Mouse (Mus musculus): ENCODE results near the gene Rtp4.

Gene Rtp4

GRCm38 (mm10) chr16:23503351-23503750 lies 16.7 kb upstream of the Rtp4 start:
- no peak for TF ChIP-seq CTCF (conservative IDR thresholded peaks at IDR 0.05; ENCODE audit: low read length)
- no peak for TF ChIP-seq POU5F1 (IDR thresholded peaks at IDR 0.05; ENCODE audit: borderline replicate concordance, low read length)
- no peak for TF ChIP-seq NANOG (IDR thresholded peaks at IDR 0.05; ENCODE audit: borderline replicate concordance, low read length)
- Histone ChIP-seq H3K9me3 (ENCODE audit: low read length) (no peaks in the 10 kb centered on the region), H3K4me3 (replicated peaks; ENCODE audit: low read length) (no peak overlapping the region), H3K36me3 (ENCODE audit: insufficient read depth, low read length) (no peaks in the 10 kb centered on the region), H3K27me3 (ENCODE audit: insufficient read depth, low read length) (0 out of 2 replicates have a peak, but pooled peaks cover 4% of the 10 kb centered on the region), H3K4me1 (replicated peaks; ENCODE audit: low read depth, low read length) (peaks cover 42% of the 10 kb centered on the region)

GRCm38 (mm10) chr16:23504320-23504744 lies 15.8 kb upstream of the Rtp4 start:
- 0 out of 2 replicates have a peak, but pooled peaks cover 4% of the 10 kb centered on the region for H3K27me3 ChIP-seq (ENCODE audit: insufficient read depth, low read length)
- H3K9me3 ChIP-seq (ENCODE audit: low read length), result no peaks in the 10 kb centered on the region
- peaks cover 42% of the 10 kb centered on the region for H3K4me1 ChIP-seq (replicated peaks; ENCODE audit: low read depth, low read length)
- no peak overlapping the region for H3K4me3 ChIP-seq (replicated peaks; ENCODE audit: low read length)
- no peaks in the 10 kb centered on the region for H3K36me3 ChIP-seq (ENCODE audit: insufficient read depth, low read length)
- TF ChIP-seq CTCF (conservative IDR thresholded peaks at IDR 0.05; ENCODE audit: low read length) (no peak), NANOG (IDR thresholded peaks at IDR 0.05; ENCODE audit: borderline replicate concordance, low read length) (0 out of 2 replicates have a peak, but pooled peaks have one; percentile 13), POU5F1 (IDR thresholded peaks at IDR 0.05; ENCODE audit: borderline replicate concordance, low read length) (peak; percentile 82; the same call in 1 of the 2 replicates)

GRCm38 (mm10) chr16:23505904-23506687 lies 14.0 kb upstream of the Rtp4 start:
- peaks cover 4% of the 10 kb centered on the region; the same call in 1 of the 2 replicates for H3K9me3 ChIP-seq (ENCODE audit: low read length)
- no peaks in the 10 kb centered on the region for H3K36me3 ChIP-seq (ENCODE audit: insufficient read depth, low read length)
- no peak overlapping the region for H3K4me3 ChIP-seq (replicated peaks; ENCODE audit: low read length)
- TF ChIP-seq CTCF (conservative IDR thresholded peaks at IDR 0.05; ENCODE audit: low read length) (no peak), POU5F1 (IDR thresholded peaks at IDR 0.05; ENCODE audit: borderline replicate concordance, low read length) (no peak), NANOG (IDR thresholded peaks at IDR 0.05; ENCODE audit: borderline replicate concordance, low read length) (no peak)
- H3K4me1 ChIP-seq (replicated peaks; ENCODE audit: low read depth, low read length), result peaks cover 42% of the 10 kb centered on the region
- 0 out of 2 replicates have a peak, but pooled peaks cover 4% of the 10 kb centered on the region for H3K27me3 ChIP-seq (ENCODE audit: insufficient read depth, low read length)

- Histone ChIP-seq H3K9me3 (ENCODE audit: low read length) (peaks cover 7% of the 10 kb centered on the region; the same call in 1 of the 2 replicates), H3K27me3 (ENCODE audit: insufficient read depth, low read length) (0 out of 2 replicates have a peak, but pooled peaks cover 5% of the 10 kb centered on the region), H3K36me3 (ENCODE audit: insufficient read depth, low read length) (no peaks in the 10 kb centered on the region), H3K4me3 (replicated peaks; ENCODE audit: low read length) (no peak overlapping the region), H3K4me1 (replicated peaks; ENCODE audit: low read depth, low read length) (peaks cover 8% of the 10 kb centered on the region)
- TF ChIP-seq CTCF (conservative IDR thresholded peaks at IDR 0.05; ENCODE audit: low read length), result no peak
- no peak for TF ChIP-seq POU5F1 (IDR thresholded peaks at IDR 0.05; ENCODE audit: borderline replicate concordance, low read length)
- TF ChIP-seq NANOG (IDR thresholded peaks at IDR 0.05; ENCODE audit: borderline replicate concordance, low read length), result no peak
Observed at GRCm38 (mm10) chr16:23511166-23511935, 8.7 kb upstream of the Rtp4 start.

GRCm38 (mm10) chr16:23513401-23513800 lies 6.7 kb upstream of the Rtp4 start:
- no peaks in the 10 kb centered on the region for H3K36me3 ChIP-seq (ENCODE audit: insufficient read depth, low read length)
- no peak overlapping the region for H3K4me3 ChIP-seq (replicated peaks; ENCODE audit: low read length)
- TF ChIP-seq CTCF (conservative IDR thresholded peaks at IDR 0.05; ENCODE audit: low read length), result no peak
- TF ChIP-seq POU5F1 (IDR thresholded peaks at IDR 0.05; ENCODE audit: borderline replicate concordance, low read length), result no peak
- no peak for TF ChIP-seq NANOG (IDR thresholded peaks at IDR 0.05; ENCODE audit: borderline replicate concordance, low read length)
- H3K4me1 ChIP-seq (replicated peaks; ENCODE audit: low read depth, low read length), result no peaks in the 10 kb centered on the region
- H3K27me3 ChIP-seq (ENCODE audit: insufficient read depth, low read length), result peaks cover 14% of the 10 kb centered on the region; the same call in 1 of the 2 replicates
- H3K9me3 ChIP-seq (ENCODE audit: low read length), result peaks cover 7% of the 10 kb centered on the region; the same call in 1 of the 2 replicates

GRCm38 (mm10) chr16:23515766-23516165 lies 4.3 kb upstream of the Rtp4 start:
- Histone ChIP-seq H3K9me3 (ENCODE audit: low read length) (peaks cover 6% of the 10 kb centered on the region; the same call in 1 of the 2 replicates), H3K27me3 (ENCODE audit: insufficient read depth, low read length) (peaks cover 28% of the 10 kb centered on the region), H3K36me3 (ENCODE audit: insufficient read depth, low read length) (no peaks in the 10 kb centered on the region), H3K4me1 (replicated peaks; ENCODE audit: low read depth, low read length) (peaks cover 12% of the 10 kb centered on the region), H3K4me3 (replicated peaks; ENCODE audit: low read length) (no peak overlapping the region)
- TF ChIP-seq POU5F1 (IDR thresholded peaks at IDR 0.05; ENCODE audit: borderline replicate concordance, low read length) (no peak), NANOG (IDR thresholded peaks at IDR 0.05; ENCODE audit: borderline replicate concordance, low read length) (no peak), CTCF (conservative IDR thresholded peaks at IDR 0.05; ENCODE audit: low read length) (no peak)

- Histone ChIP-seq H3K36me3 (ENCODE audit: insufficient read depth, low read length) (no peaks in the 10 kb centered on the region), H3K4me1 (replicated peaks; ENCODE audit: low read depth, low read length) (peaks cover 15% of the 10 kb centered on the region), H3K27me3 (ENCODE audit: insufficient read depth, low read length) (peaks cover 34% of the 10 kb centered on the region), H3K4me3 (replicated peaks; ENCODE audit: low read length) (no peak overlapping the region), H3K9me3 (ENCODE audit: low read length) (no peaks in the 10 kb centered on the region)
- TF ChIP-seq CTCF (conservative IDR thresholded peaks at IDR 0.05; ENCODE audit: low read length) (no peak), NANOG (IDR thresholded peaks at IDR 0.05; ENCODE audit: borderline replicate concordance, low read length) (no peak), POU5F1 (IDR thresholded peaks at IDR 0.05; ENCODE audit: borderline replicate concordance, low read length) (no peak)
Observed at GRCm38 (mm10) chr16:23516606-23517005, 3.5 kb upstream of the Rtp4 start.

GRCm38 (mm10) chr16:23517230-23517629 lies 2.9 kb upstream of the Rtp4 start:
- no peak for TF ChIP-seq POU5F1 (IDR thresholded peaks at IDR 0.05; ENCODE audit: borderline replicate concordance, low read length)
- TF ChIP-seq CTCF (conservative IDR thresholded peaks at IDR 0.05; ENCODE audit: low read length), result no peak
- TF ChIP-seq NANOG (IDR thresholded peaks at IDR 0.05; ENCODE audit: borderline replicate concordance, low read length), result no peak
- H3K27me3 ChIP-seq (ENCODE audit: insufficient read depth, low read length), result peaks cover 40% of the 10 kb centered on the region

More at GRCm38 (mm10) chr16:23517230-23517629, 2.9 kb upstream of the Rtp4 start:
- Histone ChIP-seq H3K9me3 (ENCODE audit: low read length) (no peaks in the 10 kb centered on the region), H3K4me3 (replicated peaks; ENCODE audit: low read length) (no peak overlapping the region), H3K4me1 (replicated peaks; ENCODE audit: low read depth, low read length) (peaks cover 18% of the 10 kb centered on the region), H3K36me3 (ENCODE audit: insufficient read depth, low read length) (no peaks in the 10 kb centered on the region)
